Mouse (Mus musculus): ENCODE results near the gene Tanc1. TPM values are rescaled to one million over a fixed set of nuclear protein-coding genes. Genes with fewer than 3 reads are reported as not detected.

Gene Tanc1
- polyA plus RNA-seq, 1 experiment from 2014 or later: 24.8 TPM

DNA sequence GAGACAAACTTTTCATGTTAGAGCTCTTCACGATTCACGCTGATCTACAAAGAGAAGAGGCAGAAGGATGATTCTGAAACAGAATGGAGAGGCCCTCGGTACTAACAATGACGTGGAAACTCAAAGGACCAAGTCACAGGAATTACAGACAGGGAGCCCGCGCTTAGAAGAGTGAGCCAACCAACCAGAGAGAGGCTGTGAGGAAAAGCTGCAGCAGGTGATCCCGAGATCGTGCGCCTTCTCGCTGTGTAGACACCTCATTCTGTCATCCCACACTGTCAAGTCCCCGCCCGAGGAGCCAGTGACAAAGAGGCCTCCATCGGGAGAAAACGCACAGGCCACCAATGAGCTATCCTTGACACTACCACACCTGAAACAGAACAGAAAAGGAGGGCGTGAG is 264.6 kb downstream of the Tanc1 start:
- 87% methylated on average over 15 of the region's 15 CpGs for WGBS
- ATAC-seq (ENCODE audit: insufficient number of reproducible peaks, insufficient read depth, low FRiP score, low read depth): no peak
- Histone ChIP-seq H3K27me3 (ENCODE audit: control insufficient read depth, insufficient read depth, low read length) (no peaks in the 10 kb centered on the region), H3K4me3 (ENCODE audit: low read depth, low read length) (no peak overlapping the region), H3K9ac (replicated peaks; ENCODE audit: low read depth, low read length) (no peak overlapping the region), H3K9me3 (ENCODE audit: control insufficient read depth, low read depth, low read length) (no peaks in the 10 kb centered on the region), H3K4me1 (ENCODE audit: control insufficient read depth, insufficient read depth, low read length) (no peaks in the 10 kb centered on the region), H3K4me2 (replicated peaks; ENCODE audit: low read depth, low read length) (no peak overlapping the region), H3K36me3 (ENCODE audit: control insufficient read depth, insufficient read depth, low read length) (no peaks in the 10 kb centered on the region; the same call in 1 of the 2 replicates), H3K27ac (ENCODE audit: low read length) (no peak overlapping the region)

DNA sequence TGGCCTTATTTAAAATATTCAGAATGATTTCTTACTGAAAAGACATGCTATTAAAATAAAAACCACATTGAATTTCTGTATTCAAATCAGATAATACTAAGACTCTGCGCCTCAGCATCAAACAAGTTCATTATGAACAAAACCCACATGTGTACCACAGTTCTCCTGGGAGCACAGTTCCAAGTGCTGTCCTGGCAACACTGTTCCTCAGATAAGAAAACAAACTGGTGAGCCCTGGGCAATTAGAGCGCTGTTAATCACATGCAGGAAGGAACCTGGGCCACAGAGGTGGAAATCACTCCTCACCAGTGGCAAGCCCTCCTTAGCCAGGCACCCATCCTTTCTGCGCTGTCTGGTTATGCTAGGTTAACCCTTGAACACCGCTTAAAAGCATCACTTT is 265.5 kb downstream of the Tanc1 start:
- no peak overlapping the region for H3K27ac ChIP-seq (ENCODE audit: low read length)
- peaks cover 3% of the 10 kb centered on the region; the same call in 1 of the 2 replicates for H3K4me1 ChIP-seq (ENCODE audit: control insufficient read depth, insufficient read depth, low read length)
- no peak overlapping the region for H3K9ac ChIP-seq (replicated peaks; ENCODE audit: low read depth, low read length)
- WGBS: 92% methylated on average over 4 of the region's 4 CpGs
- no peak overlapping the region for H3K4me3 ChIP-seq (ENCODE audit: low read depth, low read length)
- no peaks in the 10 kb centered on the region for H3K36me3 ChIP-seq (ENCODE audit: control insufficient read depth, insufficient read depth, low read length)
- H3K27me3 ChIP-seq (ENCODE audit: control insufficient read depth, insufficient read depth, low read length): no peaks in the 10 kb centered on the region
- H3K4me2 ChIP-seq (replicated peaks; ENCODE audit: low read depth, low read length): no peak overlapping the region
- ATAC-seq (ENCODE audit: insufficient number of reproducible peaks, insufficient read depth, low FRiP score, low read depth): no peak
- H3K9me3 ChIP-seq (ENCODE audit: control insufficient read depth, low read depth, low read length): no peaks in the 10 kb centered on the region

DNA sequence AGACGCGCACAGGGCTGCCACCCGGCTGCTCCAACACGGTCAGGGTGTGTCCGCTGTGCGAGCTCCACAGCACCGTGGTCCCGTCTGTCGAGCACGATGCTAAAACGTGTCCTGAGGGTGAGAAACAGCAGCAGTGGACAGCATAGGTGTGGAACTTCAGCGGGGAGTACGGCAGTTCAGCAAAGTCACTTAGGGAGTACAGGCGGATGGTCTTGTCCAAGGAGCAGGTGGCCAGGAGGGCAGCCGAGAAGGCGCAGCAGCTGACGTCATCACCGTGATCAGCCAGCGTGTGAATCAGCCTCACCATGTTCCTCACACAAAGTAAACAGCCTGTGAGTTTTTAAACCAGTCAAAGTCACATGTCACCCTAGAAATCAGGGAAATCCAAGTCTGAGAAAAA is 266.4 kb downstream of the Tanc1 start:
- WGBS: 72% methylated on average over 19 of the region's 19 CpGs
- no peak overlapping the region for H3K27ac ChIP-seq (ENCODE audit: low read length)
- no peaks in the 10 kb centered on the region for H3K36me3 ChIP-seq (ENCODE audit: control insufficient read depth, insufficient read depth, low read length)
- no peaks in the 10 kb centered on the region for H3K9me3 ChIP-seq (ENCODE audit: control insufficient read depth, low read depth, low read length)
- peaks cover 3% of the 10 kb centered on the region; the same call in 1 of the 2 replicates for H3K4me1 ChIP-seq (ENCODE audit: control insufficient read depth, insufficient read depth, low read length)
- H3K27me3 ChIP-seq (ENCODE audit: control insufficient read depth, insufficient read depth, low read length): no peaks in the 10 kb centered on the region
- H3K4me2 ChIP-seq (replicated peaks; ENCODE audit: low read depth, low read length): no peak overlapping the region
- no peak for ATAC-seq (ENCODE audit: insufficient number of reproducible peaks, insufficient read depth, low FRiP score, low read depth)
- H3K9ac ChIP-seq (replicated peaks; ENCODE audit: low read depth, low read length): no peak overlapping the region
- no peak overlapping the region for H3K4me3 ChIP-seq (ENCODE audit: low read depth, low read length)

DNA sequence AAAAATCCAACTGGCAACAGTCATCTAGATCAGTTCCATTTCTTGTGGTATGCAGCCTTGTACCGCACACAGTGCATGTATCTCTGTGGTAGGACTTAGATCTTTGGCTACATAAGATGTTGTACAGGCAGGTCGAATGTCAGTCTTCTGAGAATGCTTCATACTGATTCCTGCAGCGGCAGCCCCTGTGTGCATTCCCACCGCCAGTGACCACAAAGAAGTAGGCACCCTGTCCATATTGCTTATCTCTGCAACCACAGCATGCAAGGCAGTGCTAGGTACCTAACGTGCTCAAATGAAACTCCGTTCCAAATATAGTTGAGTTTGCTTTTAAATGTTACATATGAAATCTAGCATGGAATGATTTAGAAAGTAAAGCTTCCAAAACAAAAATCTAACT is 269.6 kb downstream of the Tanc1 start:
- no peaks in the 10 kb centered on the region for H3K9me3 ChIP-seq (ENCODE audit: control insufficient read depth, low read depth, low read length)
- H3K4me2 ChIP-seq (replicated peaks; ENCODE audit: low read depth, low read length): peak overlapping the region; percentile 54
- H3K27ac ChIP-seq (ENCODE audit: low read length): no peak overlapping the region
- no peak overlapping the region for H3K9ac ChIP-seq (replicated peaks; ENCODE audit: low read depth, low read length)
- peak overlapping the region; percentile 90 for H3K4me3 ChIP-seq (ENCODE audit: low read depth, low read length)
- H3K27me3 ChIP-seq (ENCODE audit: control insufficient read depth, insufficient read depth, low read length): no peaks in the 10 kb centered on the region
- 64% methylated on average over 6 of the region's 6 CpGs for WGBS
- peaks cover 3% of the 10 kb centered on the region; the same call in 1 of the 2 replicates for H3K4me1 ChIP-seq (ENCODE audit: control insufficient read depth, insufficient read depth, low read length)
- no peak for ATAC-seq (ENCODE audit: insufficient number of reproducible peaks, insufficient read depth, low FRiP score, low read depth)
- no peaks in the 10 kb centered on the region for H3K36me3 ChIP-seq (ENCODE audit: control insufficient read depth, insufficient read depth, low read length)

DNA sequence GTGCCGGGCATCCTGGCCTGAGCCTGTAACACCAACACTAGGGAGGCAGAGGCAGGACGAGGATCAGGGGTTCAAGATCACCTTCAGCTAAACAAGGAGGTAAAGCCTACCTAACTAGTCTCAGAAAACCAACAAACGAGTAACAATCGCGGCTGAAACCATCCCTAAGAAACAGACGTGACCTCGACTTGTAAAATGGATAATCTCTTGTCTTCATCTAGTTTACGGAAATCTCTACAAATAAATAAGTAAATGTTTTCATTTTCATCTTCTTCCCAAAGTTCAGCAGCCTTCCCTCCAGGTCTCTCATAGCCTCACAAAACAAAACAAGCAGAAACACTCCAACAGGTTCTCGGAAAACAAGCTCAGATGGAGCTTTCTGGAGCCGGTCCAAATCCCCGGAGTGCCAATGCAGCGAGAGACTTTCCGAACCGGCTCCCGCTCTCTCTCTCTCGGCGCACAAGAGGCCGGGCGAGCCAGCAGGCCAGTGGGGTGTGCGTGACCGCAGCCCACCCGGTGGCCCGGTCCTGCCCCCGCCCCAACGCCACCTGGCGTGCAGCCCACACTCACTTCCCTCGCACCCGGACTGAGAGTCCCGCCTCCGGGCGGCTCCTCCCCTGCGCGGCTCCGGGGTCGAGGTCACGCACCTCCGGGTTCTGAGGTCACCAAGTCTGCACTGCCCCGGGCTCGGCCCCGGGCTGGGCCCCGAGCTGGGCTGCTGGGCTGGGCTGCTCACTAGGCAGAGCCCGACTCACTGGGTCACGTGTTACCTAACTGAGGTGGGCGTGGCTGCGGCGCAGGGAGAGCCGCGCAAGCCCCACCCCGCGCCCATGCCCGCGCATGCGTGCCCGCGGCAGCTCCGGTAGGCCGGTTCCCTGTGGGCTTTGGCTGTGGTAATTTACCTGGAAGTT is 270.2 kb downstream of the Tanc1 start, which contains the start of gene Wdsub1:
Wdsub1 (minus strand) TSS at position 761 of the 911 bp plus-strand sequence.
- H3K9me3 ChIP-seq (ENCODE audit: control insufficient read depth, low read depth, low read length): no peaks in the 10 kb centered on the region
- WGBS: 4% methylated on average over 56 of the region's 57 CpGs
- peak within 1 kb of the TSS; percentile 73 for H3K9ac ChIP-seq (replicated peaks; ENCODE audit: low read depth, low read length)
- H3K36me3 ChIP-seq (ENCODE audit: control insufficient read depth, insufficient read depth, low read length): no peaks in the 10 kb centered on the region
- peaks cover 3% of the 10 kb centered on the region; the same call in 1 of the 2 replicates for H3K4me1 ChIP-seq (ENCODE audit: control insufficient read depth, insufficient read depth, low read length)
- ATAC-seq (ENCODE audit: insufficient number of reproducible peaks, insufficient read depth, low FRiP score, low read depth): peak; percentile 99
- peak within 1 kb of the TSS; percentile 48; the same call in 1 of the 2 replicates for H3K27ac ChIP-seq (ENCODE audit: low read length)
- H3K27me3 ChIP-seq (ENCODE audit: control insufficient read depth, insufficient read depth, low read length): no peaks in the 10 kb centered on the region
- peak within 1 kb of the TSS; percentile 54 for H3K4me2 ChIP-seq (replicated peaks; ENCODE audit: low read depth, low read length)
- H3K4me3 ChIP-seq (ENCODE audit: low read depth, low read length): peak within 1 kb of the TSS; percentile 90

DNA sequence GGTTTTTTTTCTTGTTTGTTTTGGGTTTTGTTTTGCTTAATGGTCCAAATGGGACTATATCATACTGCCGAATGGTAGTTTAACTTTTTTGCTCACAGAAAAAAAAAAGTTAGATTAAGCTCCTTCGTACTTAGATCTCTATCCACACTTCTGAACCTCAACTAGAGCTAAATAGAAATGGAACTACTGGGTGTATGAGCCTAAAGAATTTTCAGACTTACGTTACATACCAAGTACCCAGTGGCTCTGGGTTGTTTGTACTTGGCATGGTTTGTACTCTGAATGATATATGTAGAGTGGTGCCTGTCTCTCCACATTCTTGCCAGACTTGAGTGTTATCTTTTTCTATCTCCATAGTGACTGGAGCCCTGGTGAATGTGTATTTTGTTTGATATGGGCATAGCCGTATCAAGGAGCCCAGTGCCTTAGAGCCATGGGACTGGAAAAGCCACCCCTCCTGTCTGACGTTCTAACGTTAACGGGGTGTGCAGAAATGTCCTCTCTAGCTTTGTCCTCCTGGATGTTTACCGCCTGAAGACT is 271.0 kb downstream of the Tanc1 start:
- WGBS: 63% methylated on average over 8 of the region's 8 CpGs
- Histone ChIP-seq H3K4me3 (ENCODE audit: low read depth, low read length) (peak overlapping the region; percentile 90), H3K27ac (ENCODE audit: low read length) (no peak overlapping the region), H3K4me1 (ENCODE audit: control insufficient read depth, insufficient read depth, low read length) (peaks cover 3% of the 10 kb centered on the region; the same call in 1 of the 2 replicates), H3K36me3 (ENCODE audit: control insufficient read depth, insufficient read depth, low read length) (no peaks in the 10 kb centered on the region), H3K27me3 (ENCODE audit: control insufficient read depth, insufficient read depth, low read length) (no peaks in the 10 kb centered on the region), H3K9me3 (ENCODE audit: control insufficient read depth, low read depth, low read length) (no peaks in the 10 kb centered on the region), H3K4me2 (replicated peaks; ENCODE audit: low read depth, low read length) (peak overlapping the region; percentile 54), H3K9ac (replicated peaks; ENCODE audit: low read depth, low read length) (peak overlapping the region; percentile 10; the same call in 1 of the 2 replicates)
- peak; percentile 25; the same call in 1 of the 2 replicates for ATAC-seq (ENCODE audit: insufficient number of reproducible peaks, insufficient read depth, low FRiP score, low read depth)

DNA sequence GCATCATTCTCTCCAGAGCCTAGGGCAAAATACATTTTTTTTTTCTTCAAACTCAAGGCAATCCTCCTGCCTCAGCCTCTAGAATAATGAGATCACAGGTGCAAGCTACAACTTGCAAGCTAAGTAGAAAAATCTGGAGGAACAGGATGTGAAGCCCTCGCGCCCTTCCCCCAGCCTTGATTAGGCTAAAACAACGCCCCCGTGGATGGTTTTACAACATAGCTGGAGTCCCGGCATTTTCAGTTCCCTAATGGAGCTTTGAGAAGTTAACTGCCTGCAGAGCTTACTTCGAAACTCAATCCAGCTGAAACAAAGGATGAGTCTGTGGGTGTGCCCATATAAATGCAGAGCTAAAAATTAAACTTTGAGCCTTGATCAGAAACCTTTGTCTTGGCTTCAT is 277.9 kb downstream of the Tanc1 start:
- Histone ChIP-seq H3K9ac (replicated peaks; ENCODE audit: low read depth, low read length) (no peak overlapping the region), H3K9me3 (ENCODE audit: control insufficient read depth, low read depth, low read length) (no peaks in the 10 kb centered on the region), H3K36me3 (ENCODE audit: control insufficient read depth, insufficient read depth, low read length) (peaks cover 4% of the 10 kb centered on the region; the same call in 1 of the 2 replicates), H3K4me1 (ENCODE audit: control insufficient read depth, insufficient read depth, low read length) (no peaks in the 10 kb centered on the region), H3K27ac (ENCODE audit: low read length) (no peak overlapping the region), H3K4me3 (ENCODE audit: low read depth, low read length) (no peak overlapping the region), H3K4me2 (replicated peaks; ENCODE audit: low read depth, low read length) (no peak overlapping the region), H3K27me3 (ENCODE audit: control insufficient read depth, insufficient read depth, low read length) (no peaks in the 10 kb centered on the region)
- 85% methylated on average over 6 of the region's 6 CpGs for WGBS
- ATAC-seq (ENCODE audit: insufficient number of reproducible peaks, insufficient read depth, low FRiP score, low read depth): no peak

Data from stomach, embryonic 14.5 days (tissue).